Mouse (Mus musculus): Measurements from ENCODE around the gene Hip1r. TPM values are rescaled to one million over a fixed set of nuclear protein-coding genes. Genes with fewer than 3 reads are reported as not detected.
A peak's percentile ranks its signal among the peaks of the same experiment; 100 is the strongest.

The Hip1r gene
- polyA plus RNA-seq, 1 experiment from 2014 or later: 16.8 TPM

- Histone ChIP-seq H3K4me1 (peaks cover 46% of the 10 kb centered on the region), H3K9ac (peak overlapping the region; percentile 99), H3K9me3 (replicated peaks) (no peaks in the 10 kb centered on the region), H3K4me2 (peak overlapping the region; percentile 78), H3K4me3 (peak overlapping the region; percentile 79), H3K27me3 (no peaks in the 10 kb centered on the region), H3K36me3 (ENCODE audit: poor library complexity, severe bottlenecking) (peaks cover 7% of the 10 kb centered on the region; the same call in 1 of the 2 replicates), H3K27ac (peak overlapping the region; percentile 92)
- peak; percentile 34 for ATAC-seq
- WGBS: under 1% methylated on average over 25 of the region's 26 CpGs
These were observed 57.9 kb downstream of the Hip1r start for GRCm38 (mm10) chr5:124031068-124031955.

DNA sequence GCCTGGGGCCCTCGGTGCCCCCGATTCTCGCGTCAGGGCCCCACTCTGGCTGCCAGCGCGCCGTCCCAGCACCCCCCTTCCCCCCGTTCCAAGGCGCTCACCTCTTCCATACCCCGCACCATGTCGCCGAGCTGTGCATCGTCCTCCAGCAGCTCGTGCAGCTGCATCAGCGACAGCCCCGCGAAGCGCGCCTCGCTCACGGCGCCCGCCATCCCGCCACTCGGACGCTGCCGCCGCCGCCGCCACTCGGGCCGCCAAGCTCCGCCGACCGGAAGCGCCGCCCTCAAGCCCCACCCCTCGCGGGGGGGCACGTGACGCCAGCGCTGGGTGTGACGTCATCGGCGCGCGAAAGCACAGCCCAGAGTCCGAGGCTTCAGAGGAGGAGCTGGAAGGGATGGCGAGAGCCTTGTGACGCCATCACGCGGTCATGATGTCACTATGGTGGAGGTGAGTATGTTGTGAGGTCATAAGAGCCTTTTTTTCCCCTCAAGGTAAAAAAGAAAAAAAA, 58.6 kb downstream of the Hip1r start, which contains the start of gene Vps37b:
Gene Vps37b, minus strand, starts transcription at position 270 of the 508 bp plus-strand sequence.
- peak within 1 kb of the TSS; percentile 79 for H3K4me3 ChIP-seq
- peak within 1 kb of the TSS; percentile 99 for H3K9ac ChIP-seq
- WGBS: under 1% methylated on average over 50 of the region's 52 CpGs
- no peaks in the 10 kb centered on the region for H3K27me3 ChIP-seq
- H3K36me3 ChIP-seq (ENCODE audit: poor library complexity, severe bottlenecking): 0 out of 2 replicates have a peak, but pooled peaks cover 5% of the 10 kb centered on the region
- no peaks in the 10 kb centered on the region for H3K9me3 ChIP-seq (replicated peaks)
- ATAC-seq: peak; percentile 79
- H3K4me2 ChIP-seq: peak within 1 kb of the TSS; percentile 78
- H3K4me1 ChIP-seq: peaks cover 44% of the 10 kb centered on the region
- H3K27ac ChIP-seq: peak within 1 kb of the TSS; percentile 92

DNA sequence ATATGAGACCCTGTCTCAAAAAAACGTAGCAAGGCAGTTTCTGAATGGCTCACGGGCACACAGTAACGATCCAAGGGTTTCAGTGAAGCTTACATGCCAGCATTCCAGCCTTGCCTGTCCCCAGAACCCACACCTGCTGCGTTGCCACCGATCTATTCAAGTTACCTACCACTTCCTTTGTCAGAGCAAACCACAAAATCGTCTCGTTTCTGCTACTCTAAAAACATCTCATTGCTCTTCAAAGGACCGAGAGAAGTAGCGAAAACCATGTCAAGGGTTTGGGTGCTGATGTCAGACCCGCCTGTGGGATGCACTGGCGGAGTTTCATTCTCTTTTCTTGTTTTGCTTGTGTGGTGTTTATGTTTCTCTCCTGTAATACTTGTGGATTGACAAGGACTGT, 61.0 kb downstream of the Hip1r start:
- Histone ChIP-seq H3K27ac (no peak overlapping the region), H3K27me3 (no peaks in the 10 kb centered on the region), H3K4me3 (no peak overlapping the region), H3K36me3 (ENCODE audit: poor library complexity, severe bottlenecking) (no peaks in the 10 kb centered on the region), H3K4me1 (peaks cover 24% of the 10 kb centered on the region), H3K4me2 (no peak overlapping the region), H3K9me3 (replicated peaks) (no peaks in the 10 kb centered on the region), H3K9ac (no peak overlapping the region)
- no peak for ATAC-seq
- whole genome bisulfite sequencing: 80% methylated on average over 11 of the region's 11 CpGs

DNA sequence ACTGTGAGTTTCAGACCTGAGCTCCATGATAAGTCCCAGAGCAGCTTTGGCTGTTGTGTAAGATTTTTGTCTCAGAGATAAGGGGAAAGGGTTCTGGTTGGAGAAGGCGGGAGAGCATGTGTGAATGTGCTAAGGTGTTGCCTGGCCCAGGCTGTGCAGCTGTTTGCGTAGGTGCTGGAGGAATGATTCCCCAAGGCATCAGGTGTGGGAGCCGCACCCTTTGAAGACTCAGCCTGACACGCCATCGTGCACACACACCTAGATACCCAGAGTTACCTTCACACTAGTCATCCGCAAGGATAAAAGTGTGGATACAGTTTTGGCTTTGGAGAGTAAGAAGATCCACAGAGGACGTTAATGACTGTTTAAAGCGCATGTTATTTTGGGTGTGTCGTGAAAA, 62.0 kb downstream of the Hip1r start:
- Histone ChIP-seq H3K36me3 (ENCODE audit: poor library complexity, severe bottlenecking) (no peaks in the 10 kb centered on the region), H3K4me3 (no peak overlapping the region), H3K27me3 (no peaks in the 10 kb centered on the region), H3K4me2 (no peak overlapping the region), H3K4me1 (peaks cover 15% of the 10 kb centered on the region), H3K27ac (no peak overlapping the region), H3K9me3 (replicated peaks) (no peaks in the 10 kb centered on the region), H3K9ac (no peak overlapping the region)
- no peak for ATAC-seq
- 92% methylated on average over 9 of the region's 9 CpGs for WGBS

- Histone ChIP-seq H3K4me2 (no peak overlapping the region), H3K27me3 (no peaks in the 10 kb centered on the region), H3K4me3 (no peak overlapping the region), H3K9ac (no peak overlapping the region), H3K4me1 (peaks cover 12% of the 10 kb centered on the region), H3K27ac (no peak overlapping the region), H3K9me3 (replicated peaks) (no peaks in the 10 kb centered on the region), H3K36me3 (ENCODE audit: poor library complexity, severe bottlenecking) (no peaks in the 10 kb centered on the region)
- 73% methylated on average over 8 of the region's 8 CpGs for WGBS
- no peak for ATAC-seq
These were observed 62.4 kb downstream of the Hip1r start for GRCm38 (mm10) chr5:124035806-124036205.

GRCm38 (mm10) chr5:124036341-124036740, 62.9 kb downstream of the Hip1r start:
- no peak overlapping the region for H3K4me3 ChIP-seq
- peaks cover 12% of the 10 kb centered on the region for H3K4me1 ChIP-seq
- no peak for ATAC-seq
- peak overlapping the region; percentile 77 for H3K27ac ChIP-seq
- WGBS: 42% methylated on average over 6 of the region's 6 CpGs
- no peak overlapping the region for H3K4me2 ChIP-seq
- no peaks in the 10 kb centered on the region for H3K9me3 ChIP-seq (replicated peaks)
- H3K36me3 ChIP-seq (ENCODE audit: poor library complexity, severe bottlenecking): no peaks in the 10 kb centered on the region
- no peaks in the 10 kb centered on the region for H3K27me3 ChIP-seq
- H3K9ac ChIP-seq: no peak overlapping the region

GRCm38 (mm10) chr5:124036836-124037235, 63.4 kb downstream of the Hip1r start:
- ATAC-seq: 0 out of 2 replicates have a peak, but pooled peaks have one; percentile 20

DNA sequence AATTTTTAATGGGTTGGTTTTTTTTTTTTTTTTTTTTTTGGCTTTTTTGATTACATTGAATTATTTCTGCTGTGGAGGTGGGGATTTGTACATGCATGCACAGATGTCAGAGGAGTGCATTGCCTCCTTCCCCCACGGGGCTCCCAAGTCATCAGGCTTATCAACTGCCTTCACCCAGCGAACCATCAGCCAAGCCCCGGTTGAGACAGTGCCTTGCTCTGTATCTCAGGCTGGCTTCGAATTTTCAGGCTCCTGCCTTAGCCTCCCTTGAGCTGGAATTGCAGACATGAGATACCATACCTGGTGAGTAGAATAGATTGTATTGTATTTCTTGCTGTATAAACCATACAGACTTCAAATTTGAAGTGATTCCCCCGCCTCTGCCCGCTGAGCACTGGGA, 66.2 kb downstream of the Hip1r start:
- WGBS: 93% methylated on average over 6 of the region's 6 CpGs

More at GRCm38 (mm10) chr5:124036836-124037235, 63.4 kb downstream of the Hip1r start:
- no peak overlapping the region for H3K4me2 ChIP-seq
- H3K4me3 ChIP-seq: no peak overlapping the region
- H3K4me1 ChIP-seq: peaks cover 12% of the 10 kb centered on the region
- WGBS: 12% methylated on average over 5 of the region's 5 CpGs
- no peaks in the 10 kb centered on the region for H3K27me3 ChIP-seq
- H3K27ac ChIP-seq: peak overlapping the region; percentile 53
- no peaks in the 10 kb centered on the region for H3K9me3 ChIP-seq (replicated peaks)
- H3K36me3 ChIP-seq (ENCODE audit: poor library complexity, severe bottlenecking): no peaks in the 10 kb centered on the region
- H3K9ac ChIP-seq: no peak overlapping the region

DNA sequence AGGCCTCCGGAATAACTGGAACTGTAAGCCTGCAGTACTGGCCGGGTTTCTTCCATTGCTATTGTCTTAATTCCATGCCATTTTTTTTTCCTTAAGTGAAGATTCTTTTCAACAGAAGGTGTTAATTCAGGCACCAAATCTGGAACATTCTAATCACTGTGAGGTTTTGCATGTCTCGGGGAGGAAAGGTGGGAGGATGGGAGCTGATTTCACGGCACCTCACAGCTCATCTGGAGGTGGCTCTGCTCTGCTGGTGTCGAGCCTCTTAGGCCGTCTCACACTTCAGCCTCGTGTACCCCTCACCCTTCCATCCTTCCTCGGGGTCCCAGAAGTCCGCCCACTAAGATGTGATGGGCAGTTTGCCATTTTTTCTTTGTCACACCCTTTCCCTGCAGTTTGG, 67.7 kb downstream of the Hip1r start:
- H3K36me3 ChIP-seq (ENCODE audit: poor library complexity, severe bottlenecking): no peaks in the 10 kb centered on the region
- H3K27ac ChIP-seq: no peak overlapping the region
- H3K4me1 ChIP-seq: peaks cover 37% of the 10 kb centered on the region
- WGBS: 72% methylated on average over 9 of the region's 9 CpGs
- H3K27me3 ChIP-seq: no peaks in the 10 kb centered on the region
- no peaks in the 10 kb centered on the region for H3K9me3 ChIP-seq (replicated peaks)
- H3K9ac ChIP-seq: no peak overlapping the region
- H3K4me2 ChIP-seq: no peak overlapping the region
- ATAC-seq: no peak
- no peak overlapping the region for H3K4me3 ChIP-seq

More for the DNA sequence above, 66.2 kb downstream of the Hip1r start:
- no peak overlapping the region for H3K4me3 ChIP-seq
- no peaks in the 10 kb centered on the region for H3K36me3 ChIP-seq (ENCODE audit: poor library complexity, severe bottlenecking)
- no peak for ATAC-seq
- no peaks in the 10 kb centered on the region for H3K9me3 ChIP-seq (replicated peaks)
- H3K4me2 ChIP-seq: no peak overlapping the region
- no peak overlapping the region for H3K9ac ChIP-seq
- H3K27me3 ChIP-seq: no peaks in the 10 kb centered on the region
- peaks cover 27% of the 10 kb centered on the region for H3K4me1 ChIP-seq
- H3K27ac ChIP-seq: no peak overlapping the region

GRCm38 (mm10) chr5:124043212-124043978, 70.0 kb downstream of the Hip1r start:
- ATAC-seq: peak; percentile 92
- Histone ChIP-seq H3K4me1 (peaks cover 26% of the 10 kb centered on the region), H3K9ac (0 out of 2 replicates have a peak overlapping the region, but pooled peaks have one; percentile 30), H3K9me3 (replicated peaks) (no peaks in the 10 kb centered on the region), H3K4me2 (no peak overlapping the region; the same call in 1 of the 2 replicates), H3K36me3 (ENCODE audit: poor library complexity, severe bottlenecking) (no peaks in the 10 kb centered on the region), H3K4me3 (no peak overlapping the region), H3K27me3 (no peaks in the 10 kb centered on the region), H3K27ac (peak overlapping the region; percentile 96)
- WGBS: 17% methylated on average over 10 of the region's 10 CpGs

GRCm38 (mm10) chr5:124043999-124044398, 70.6 kb downstream of the Hip1r start:
- no peak overlapping the region; the same call in 1 of the 2 replicates for H3K4me2 ChIP-seq

More at GRCm38 (mm10) chr5:124043999-124044398, 70.6 kb downstream of the Hip1r start:
- no peaks in the 10 kb centered on the region for H3K36me3 ChIP-seq (ENCODE audit: poor library complexity, severe bottlenecking)
- peaks cover 26% of the 10 kb centered on the region for H3K4me1 ChIP-seq
- H3K4me3 ChIP-seq: no peak overlapping the region
- WGBS: 72% methylated on average over 5 of the region's 5 CpGs
- H3K27me3 ChIP-seq: no peaks in the 10 kb centered on the region
- ATAC-seq: no peak
- H3K27ac ChIP-seq: peak overlapping the region; percentile 96
- no peak overlapping the region for H3K9ac ChIP-seq
- H3K9me3 ChIP-seq (replicated peaks): no peaks in the 10 kb centered on the region
